Mouse (Mus musculus): ENCODE results near the gene Rgs14. TPM values are rescaled to one million over a fixed set of nuclear protein-coding genes. Genes with fewer than 3 reads are reported as not detected.

Rgs14 gene
- total RNA-seq, 1 experiment: 0.62 TPM

- no peak overlapping the region for H3K9ac ChIP-seq (ENCODE audit: insufficient read depth, low read depth, low read length, poor library complexity, severe bottlenecking)
- in situ Hi-C loops (cut with MboI; ENCODE audit: low sequenced_read_pairs in 2 of 2, unreplicated experiment in 2 of 2): no loop called here
- TF ChIP-seq HCFC1 (IDR thresholded peaks at IDR 0.05; ENCODE audit: borderline replicate concordance, insufficient read depth, low read length): no peak
- TF ChIP-seq ZNF384 (IDR thresholded peaks at IDR 0.05; ENCODE audit: low read depth, low read length): no peak
- no peak for TF ChIP-seq MAFK (IDR thresholded peaks at IDR 0.05; ENCODE audit: insufficient read depth, low read depth, low read length)
- no peak for TF ChIP-seq ZC3H11A (IDR thresholded peaks at IDR 0.05; ENCODE audit: borderline replicate concordance, low read depth, low read length)
- TF ChIP-seq CHD2 (IDR thresholded peaks at IDR 0.05; ENCODE audit: low read depth, low read length): no peak
- DNase-seq (ENCODE audit: low read depth, low spot score): no peak
- H3K27ac ChIP-seq (ENCODE audit: insufficient read depth, low read depth, low read length, poor library complexity, severe bottlenecking): no peak overlapping the region
- H3K9me3 ChIP-seq (ENCODE audit: control insufficient read depth, insufficient read depth, low read depth, low read length): no peaks in the 10 kb centered on the region
- no peaks in the 10 kb centered on the region for H3K4me1 ChIP-seq (ENCODE audit: control insufficient read depth in 2 of 2, insufficient read depth in 2 of 2, low read length in 2 of 2, poor library complexity in 1 of 2)
- H3K4me3 ChIP-seq (ENCODE audit: insufficient read depth in 1 of 2, low read depth in 1 of 2, low read length in 2 of 2, poor library complexity in 1 of 2, severe bottlenecking in 1 of 2): no peak overlapping the region
- H3K36me3 ChIP-seq (ENCODE audit: control insufficient read depth, insufficient read depth, low read length, poor library complexity, severe bottlenecking): no peaks in the 10 kb centered on the region
These were observed 33.7 kb downstream of the Rgs14 start for GRCm38 (mm10) chr13:55403266-55403665.

GRCm38 (mm10) chr13:55403935-55404852 lies 34.7 kb downstream of the Rgs14 start:
- no peaks in the 10 kb centered on the region for H3K36me3 ChIP-seq (ENCODE audit: control insufficient read depth, insufficient read depth, low read length, poor library complexity, severe bottlenecking)
- no peaks in the 10 kb centered on the region for H3K9me3 ChIP-seq (ENCODE audit: control insufficient read depth, insufficient read depth, low read depth, low read length)
- no peak overlapping the region for H3K27ac ChIP-seq (ENCODE audit: insufficient read depth, low read depth, low read length, poor library complexity, severe bottlenecking)
- H3K9ac ChIP-seq (ENCODE audit: insufficient read depth, low read depth, low read length, poor library complexity, severe bottlenecking): no peak overlapping the region
- no peak overlapping the region for H3K4me3 ChIP-seq (ENCODE audit: insufficient read depth in 1 of 2, low read depth in 1 of 2, low read length in 2 of 2, poor library complexity in 1 of 2, severe bottlenecking in 1 of 2)
- DNase-seq (ENCODE audit: low read depth, low spot score): no peak
- in situ Hi-C loops (cut with MboI; ENCODE audit: low sequenced_read_pairs in 2 of 2, unreplicated experiment in 2 of 2): no loop called here
- no peaks in the 10 kb centered on the region for H3K4me1 ChIP-seq (ENCODE audit: control insufficient read depth in 2 of 2, insufficient read depth in 2 of 2, low read length in 2 of 2, poor library complexity in 1 of 2)
- TF ChIP-seq ZC3H11A (IDR thresholded peaks at IDR 0.05; ENCODE audit: borderline replicate concordance, low read depth, low read length) (no peak), CHD2 (IDR thresholded peaks at IDR 0.05; ENCODE audit: low read depth, low read length) (no peak), MAFK (IDR thresholded peaks at IDR 0.05; ENCODE audit: insufficient read depth, low read depth, low read length) (no peak), ZNF384 (IDR thresholded peaks at IDR 0.05; ENCODE audit: low read depth, low read length) (no peak), HCFC1 (IDR thresholded peaks at IDR 0.05; ENCODE audit: borderline replicate concordance, insufficient read depth, low read length) (no peak)

GRCm38 (mm10) chr13:55404853-55405782 lies 35.6 kb downstream of the Rgs14 start:
- no peaks in the 10 kb centered on the region for H3K4me1 ChIP-seq (ENCODE audit: control insufficient read depth in 2 of 2, insufficient read depth in 2 of 2, low read length in 2 of 2, poor library complexity in 1 of 2)
- in situ Hi-C loops (cut with MboI; ENCODE audit: low sequenced_read_pairs in 2 of 2, unreplicated experiment in 2 of 2): no loop called here
- H3K9ac ChIP-seq (ENCODE audit: insufficient read depth, low read depth, low read length, poor library complexity, severe bottlenecking): no peak overlapping the region
- no peak overlapping the region for H3K27ac ChIP-seq (ENCODE audit: insufficient read depth, low read depth, low read length, poor library complexity, severe bottlenecking)
- DNase-seq (ENCODE audit: low read depth, low spot score): peak; percentile 65
- H3K4me3 ChIP-seq (ENCODE audit: insufficient read depth in 1 of 2, low read depth in 1 of 2, low read length in 2 of 2, poor library complexity in 1 of 2, severe bottlenecking in 1 of 2): no peak overlapping the region
- H3K9me3 ChIP-seq (ENCODE audit: control insufficient read depth, insufficient read depth, low read depth, low read length): no peaks in the 10 kb centered on the region
- TF ChIP-seq HCFC1 (IDR thresholded peaks at IDR 0.05; ENCODE audit: borderline replicate concordance, insufficient read depth, low read length) (0 out of 2 replicates have a peak, but pooled peaks have one; percentile 52), ZC3H11A (IDR thresholded peaks at IDR 0.05; ENCODE audit: borderline replicate concordance, low read depth, low read length) (peak; percentile 87; the same call in 1 of the 2 replicates), MAFK (IDR thresholded peaks at IDR 0.05; ENCODE audit: insufficient read depth, low read depth, low read length) (no peak), ZNF384 (IDR thresholded peaks at IDR 0.05; ENCODE audit: low read depth, low read length) (peak; percentile 75), CHD2 (IDR thresholded peaks at IDR 0.05; ENCODE audit: low read depth, low read length) (no peak)
- no peaks in the 10 kb centered on the region for H3K36me3 ChIP-seq (ENCODE audit: control insufficient read depth, insufficient read depth, low read length, poor library complexity, severe bottlenecking)

- Histone ChIP-seq H3K4me3 (ENCODE audit: insufficient read depth in 1 of 2, low read depth in 1 of 2, low read length in 2 of 2, poor library complexity in 1 of 2, severe bottlenecking in 1 of 2) (no peak overlapping the region), H3K9ac (ENCODE audit: insufficient read depth, low read depth, low read length, poor library complexity, severe bottlenecking) (no peak overlapping the region), H3K4me1 (ENCODE audit: control insufficient read depth in 2 of 2, insufficient read depth in 2 of 2, low read length in 2 of 2, poor library complexity in 1 of 2) (no peaks in the 10 kb centered on the region), H3K27ac (ENCODE audit: insufficient read depth, low read depth, low read length, poor library complexity, severe bottlenecking) (no peak overlapping the region), H3K9me3 (ENCODE audit: control insufficient read depth, insufficient read depth, low read depth, low read length) (no peaks in the 10 kb centered on the region), H3K36me3 (ENCODE audit: control insufficient read depth, insufficient read depth, low read length, poor library complexity, severe bottlenecking) (no peaks in the 10 kb centered on the region)
- no peak for DNase-seq (ENCODE audit: low read depth, low spot score)
- in situ Hi-C loops (cut with MboI; ENCODE audit: low sequenced_read_pairs in 2 of 2, unreplicated experiment in 2 of 2): no loop called here
- TF ChIP-seq MAFK (IDR thresholded peaks at IDR 0.05; ENCODE audit: insufficient read depth, low read depth, low read length) (no peak), ZC3H11A (IDR thresholded peaks at IDR 0.05; ENCODE audit: borderline replicate concordance, low read depth, low read length) (no peak), CHD2 (IDR thresholded peaks at IDR 0.05; ENCODE audit: low read depth, low read length) (no peak)
These were observed 36.4 kb downstream of the Rgs14 start for GRCm38 (mm10) chr13:55405783-55406390.
